Mouse (Mus musculus) urinary bladder, postnatal 4 days (tissue): ENCODE data around the gene Ces5a.
"Not testable (repeated sequence)": the region's sequence is repeated elsewhere in the genome, so short reads cannot be mapped to it uniquely, and the experiment has no call there.

Source experiments
- DNase-seq, 2 experiments: peaks; one replicate each; pipeline ENCODE4 v3.0.0; 2021 to 2022; ENCODE audit warnings: low spot score in 2 of 2

Gene Ces5a

DNA sequence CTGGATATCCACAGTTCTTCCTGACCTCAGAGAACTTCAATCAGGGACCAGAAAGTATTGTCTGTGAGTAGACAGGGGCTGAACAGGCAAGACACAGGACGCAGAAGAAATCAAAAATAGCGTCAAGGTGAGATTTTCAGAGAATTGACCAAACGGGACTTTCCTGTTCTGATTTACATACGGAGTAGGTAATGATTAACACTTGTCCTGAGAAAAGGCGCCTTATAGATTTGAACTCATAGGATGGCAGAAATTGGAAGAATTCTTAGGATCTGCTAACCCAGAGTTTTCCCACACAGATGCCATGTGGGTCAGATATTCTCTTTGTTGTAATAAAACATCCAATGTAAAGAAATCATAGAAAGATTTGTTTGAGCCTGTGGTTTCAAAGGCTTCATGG is at the start of gene Ces5a:
TSS of gene Ces5a (minus strand) at position 101 of the 400 bp plus-strand sequence.
- no peak for DNase-seq

DNA sequence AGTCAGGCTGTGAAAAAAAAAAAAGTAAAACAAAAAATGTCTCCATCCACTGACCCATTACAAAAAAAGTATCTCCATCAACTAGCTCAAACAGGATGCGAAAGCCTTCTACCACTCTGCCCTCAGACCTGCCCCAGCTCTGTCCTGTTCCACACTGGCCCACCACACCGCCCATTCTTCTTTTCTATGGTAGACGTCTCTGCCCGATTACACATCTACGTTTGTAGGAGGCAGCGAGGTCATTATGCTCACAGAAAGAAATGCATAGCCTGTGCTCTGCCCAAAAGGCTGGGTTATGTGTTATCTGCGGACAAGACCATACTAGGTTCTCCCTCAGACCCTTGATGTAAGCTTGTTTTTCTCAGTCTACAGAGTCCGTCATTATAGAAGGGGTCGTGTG is 37.2 kb upstream of the Ces5a start:
- peak in 1 of 2 experiments; percentile 42 for DNase-seq

DNA sequence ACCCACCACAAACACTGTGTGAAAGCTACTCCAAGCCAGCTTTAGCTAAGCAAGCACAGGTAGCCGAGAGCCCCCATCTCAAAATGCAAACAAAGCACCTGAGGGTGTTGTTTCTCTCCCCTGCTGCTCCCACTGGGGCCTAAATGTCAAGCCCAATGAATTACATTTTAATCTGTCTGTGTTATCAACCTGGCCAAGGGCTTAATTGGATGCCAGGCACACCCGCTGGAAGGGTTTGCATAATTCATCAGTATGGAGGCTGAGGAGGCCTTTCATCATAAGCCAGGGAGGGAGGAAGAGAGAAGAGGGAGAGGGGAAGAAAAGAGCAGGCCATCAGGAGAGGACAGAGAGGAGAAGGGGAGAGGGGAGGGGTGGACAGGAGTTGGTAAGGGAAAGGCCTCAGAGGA is 36.5 kb upstream of the Ces5a start:
- peak; percentile 14 to 41 for DNase-seq

DNA sequence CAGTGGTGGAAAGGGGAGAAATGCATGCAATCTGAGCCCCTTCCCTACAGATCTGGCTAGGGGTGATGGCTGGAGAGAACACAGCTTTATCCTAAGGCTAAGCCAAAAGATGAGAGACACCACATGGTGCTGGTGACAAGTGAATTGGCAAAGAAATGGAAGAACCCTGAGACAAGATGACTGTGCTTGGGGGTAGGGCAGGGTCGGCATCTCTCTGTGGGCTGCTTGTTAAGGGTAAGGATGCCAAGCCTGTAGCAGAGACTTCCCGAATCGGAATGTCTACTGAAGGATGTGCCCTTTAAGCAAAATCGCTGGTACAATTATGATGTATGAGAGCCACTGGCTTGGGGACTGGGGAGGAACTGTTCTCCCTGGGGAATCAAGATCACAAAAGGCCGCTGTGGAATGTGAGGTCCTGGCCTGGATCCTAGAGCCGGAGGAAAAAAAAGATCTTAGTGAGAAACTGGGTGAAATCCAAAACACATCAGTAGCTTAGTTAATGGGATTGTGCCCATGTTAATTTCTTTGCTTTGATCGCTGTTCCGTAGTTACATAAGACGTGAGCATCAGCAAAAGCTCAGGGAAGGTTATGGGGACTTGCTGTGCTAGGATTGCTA is 35.8 kb upstream of the Ces5a start:
- peak; percentile 19 to 50 for DNase-seq

DNA sequence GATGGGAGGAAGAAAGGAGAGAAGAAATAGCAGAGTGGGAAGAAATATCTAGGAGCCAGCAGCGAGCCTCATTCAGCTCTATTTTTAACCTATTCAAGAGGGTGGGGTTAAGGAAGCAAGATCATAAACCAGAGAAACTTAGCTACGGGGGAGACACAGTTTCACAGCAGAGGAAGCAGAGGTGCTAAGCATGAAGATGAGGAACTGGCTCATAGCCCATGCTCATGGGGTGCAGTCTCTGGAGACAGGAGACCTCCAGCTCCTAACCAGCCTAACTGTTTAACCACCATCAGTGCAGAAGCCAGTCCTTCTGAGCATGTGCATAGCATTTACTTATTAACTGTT is 34.5 kb upstream of the Ces5a start:
- DNase-seq = peak; percentile 11 to 20

DNA sequence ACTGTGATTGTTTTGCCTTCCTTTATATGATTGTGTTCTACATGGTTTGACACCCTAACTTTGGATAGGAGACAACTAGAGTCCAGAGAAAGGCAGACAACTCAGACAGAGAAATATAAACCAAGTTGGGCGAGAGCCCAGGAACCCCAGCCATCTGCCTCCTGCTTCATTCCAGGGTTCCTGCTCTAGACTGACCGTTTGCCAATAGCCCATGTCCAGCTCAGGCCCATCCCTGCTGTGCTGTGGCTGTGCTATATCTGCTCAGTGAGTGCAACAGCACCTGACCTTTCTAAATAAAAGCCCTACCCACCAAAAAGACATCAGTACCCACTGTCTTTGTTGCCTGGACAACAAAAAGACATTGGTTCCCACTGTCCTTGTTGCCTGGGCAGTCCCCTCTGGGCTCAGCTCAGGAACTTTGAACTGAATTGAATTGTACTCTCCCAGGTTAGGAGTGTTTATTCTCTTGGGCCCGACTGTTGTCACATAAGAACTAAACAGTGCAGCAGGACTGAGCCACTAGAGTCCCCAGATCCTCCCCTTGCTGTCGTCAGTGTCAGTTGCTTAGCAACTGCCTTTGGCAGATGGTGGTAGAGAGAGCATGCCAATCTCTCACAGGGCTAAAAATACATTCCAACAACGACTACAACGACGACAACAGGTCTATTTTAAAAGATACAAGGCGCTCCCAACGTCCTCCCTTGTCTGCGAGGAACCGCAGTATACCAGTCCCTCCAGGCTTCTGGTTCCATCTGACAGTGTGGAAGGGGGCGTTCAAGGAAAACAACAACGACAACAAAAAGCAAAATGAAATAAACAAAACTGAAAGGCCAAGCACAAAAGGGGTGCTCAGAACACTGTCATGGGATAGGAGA is 33.9 kb upstream of the Ces5a start:
- peak; percentile 17 to 44 for DNase-seq

DNA sequence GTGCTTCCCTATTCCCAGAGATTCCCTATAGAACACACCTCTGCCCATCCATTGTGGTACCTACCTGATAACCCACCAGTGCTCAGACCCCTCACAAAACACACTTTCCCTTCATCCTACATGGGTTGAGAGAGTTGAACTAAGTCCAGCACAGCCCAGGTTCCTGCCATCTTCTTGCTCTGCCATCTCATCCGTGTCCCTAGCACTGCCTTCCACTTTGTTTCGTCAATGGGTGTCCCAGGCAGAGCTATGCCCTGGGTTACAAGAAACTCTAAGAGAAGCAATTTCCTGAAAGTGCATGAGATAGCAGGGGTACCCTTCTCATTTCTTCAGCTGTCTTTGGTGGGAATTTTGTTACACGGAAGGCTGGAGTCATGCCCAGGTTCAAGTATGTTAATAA is 33.0 kb upstream of the Ces5a start:
- DNase-seq = peak; percentile 5 to 38

DNA sequence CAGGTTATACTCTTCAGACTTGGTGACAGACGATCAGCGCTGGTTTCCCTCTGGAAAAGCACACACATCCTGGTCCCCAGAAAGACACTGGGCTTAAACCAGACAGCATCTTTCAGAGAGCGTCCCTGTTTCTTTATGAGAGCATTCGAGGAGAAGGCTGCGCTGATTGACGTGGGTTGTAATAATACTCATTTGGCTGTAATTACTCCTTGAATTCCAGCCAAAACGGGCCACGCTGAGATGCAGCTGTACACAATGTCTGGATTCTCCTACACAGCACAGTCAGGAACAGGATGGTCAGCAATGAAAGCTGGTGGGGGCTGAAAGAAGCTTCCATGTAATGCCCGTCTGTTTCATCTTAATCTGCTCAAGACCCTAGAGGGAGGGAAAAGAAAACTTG is 31.5 kb upstream of the Ces5a start:
- peak in 1 of 2 experiments; percentile 39 for DNase-seq

DNA sequence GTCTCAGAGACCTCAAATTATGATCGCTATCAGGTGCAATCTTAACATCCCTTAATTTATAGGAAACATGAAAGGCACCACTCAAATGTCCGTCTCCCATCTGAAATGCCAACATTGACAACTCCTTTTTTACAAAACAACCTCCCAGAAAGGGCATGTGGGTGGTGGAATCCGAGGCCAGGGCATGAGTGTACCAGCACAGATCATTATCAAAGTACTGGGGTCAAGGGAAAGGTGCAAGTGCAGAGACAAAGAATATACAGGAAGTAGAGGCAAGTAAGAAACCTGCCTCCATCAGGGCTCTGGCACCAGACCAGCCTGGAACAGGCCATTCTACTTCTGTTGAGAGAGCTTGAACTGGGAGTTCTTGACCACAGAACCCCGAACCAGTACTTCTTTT is 29.0 kb upstream of the Ces5a start:
- peak; percentile 12 to 43 for DNase-seq

DNA sequence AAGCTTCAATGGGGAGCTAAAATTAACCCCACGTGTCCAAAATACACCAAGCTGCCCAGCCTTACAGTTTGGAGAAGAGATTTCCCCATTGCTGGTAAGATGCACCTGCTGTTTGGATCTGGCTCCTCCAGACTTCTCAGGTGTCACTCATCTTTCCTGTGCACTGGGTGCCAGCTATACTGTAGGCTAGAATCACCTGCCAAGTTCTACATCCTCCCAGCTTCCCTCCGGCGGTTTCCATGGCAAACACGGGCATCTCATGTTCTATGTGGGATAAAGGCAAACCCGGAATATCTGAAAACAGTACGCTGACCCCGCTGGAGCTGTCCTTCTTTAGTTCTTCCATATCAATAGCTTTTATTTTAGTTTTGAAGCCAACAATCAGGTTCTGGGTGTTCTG is 27.9 kb upstream of the Ces5a start:
- DNase-seq = peak in 1 of 2 experiments; percentile 51

DNA sequence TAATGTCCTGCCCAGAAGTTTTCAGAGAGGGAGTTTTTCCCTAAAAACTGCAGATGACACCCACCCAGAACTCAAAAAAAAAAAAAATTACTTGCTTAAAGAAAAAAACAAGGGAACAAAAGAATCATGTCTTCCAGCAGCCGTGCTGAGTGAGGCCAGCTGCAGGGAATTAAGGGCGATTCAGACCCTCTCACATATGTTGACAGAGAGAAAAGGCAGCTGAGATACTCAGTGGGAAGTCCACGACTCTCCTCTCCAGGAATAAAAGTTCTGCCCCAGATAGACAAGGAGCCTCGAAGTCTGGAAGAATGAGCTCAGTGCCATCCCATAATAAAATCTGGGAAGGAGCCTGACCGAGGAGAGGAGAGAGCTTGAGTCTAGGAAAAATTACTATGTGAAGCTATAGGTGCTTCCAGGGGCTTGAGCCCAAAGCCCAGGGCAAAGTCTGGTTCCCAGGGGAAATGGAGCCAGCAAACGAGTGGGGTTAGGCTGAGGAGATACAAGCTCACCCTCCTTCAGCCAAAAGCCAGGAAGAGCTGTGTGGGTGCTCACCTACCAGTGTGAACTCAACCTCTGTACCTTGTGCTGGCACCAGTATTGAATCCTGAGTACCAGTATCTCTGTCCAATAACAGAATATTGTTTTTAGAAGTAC is 27.1 kb upstream of the Ces5a start:
- peak; percentile 16 to 53 for DNase-seq

DNA sequence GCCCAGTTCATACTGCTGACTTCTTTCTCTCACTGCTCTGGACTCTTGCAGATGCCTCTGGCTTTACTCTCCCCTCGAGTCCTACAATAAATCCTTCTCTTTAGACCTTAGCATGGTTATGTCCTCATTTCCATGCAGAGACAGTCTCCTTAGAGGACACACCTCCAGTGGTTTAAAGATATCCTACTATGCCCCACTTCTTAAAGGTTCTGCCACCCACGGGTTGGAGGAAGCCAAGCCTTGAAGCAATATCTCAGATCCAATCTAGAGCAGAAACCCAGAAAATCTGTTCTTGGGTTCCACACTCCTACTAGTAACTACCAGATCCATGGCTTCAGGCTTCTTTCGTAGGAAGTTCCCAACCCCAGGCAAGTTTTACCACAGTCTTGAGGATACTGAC is 25.6 kb upstream of the Ces5a start:
- DNase-seq = peak in 1 of 2 experiments; percentile 28

DNA sequence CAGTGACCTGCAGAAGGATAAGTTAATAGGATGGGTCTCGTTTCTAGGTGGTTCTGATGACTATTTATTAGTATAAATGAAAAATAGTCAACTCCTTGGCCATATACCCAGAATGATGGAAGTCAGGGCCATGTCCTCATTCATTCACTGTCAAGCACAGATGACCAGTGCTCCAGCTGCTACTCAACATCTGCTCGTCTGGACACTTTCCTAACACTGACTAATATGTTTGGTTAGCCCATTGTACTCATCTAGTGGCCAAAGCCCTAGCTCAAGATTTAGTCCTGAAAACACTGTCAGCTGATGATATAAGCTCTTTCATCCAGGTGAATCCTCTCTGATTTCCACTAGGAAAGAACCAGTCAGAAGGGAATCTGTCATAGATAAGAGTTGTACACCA is 24.1 kb upstream of the Ces5a start:
- peak in 1 of 2 experiments; percentile 14 for DNase-seq

DNA sequence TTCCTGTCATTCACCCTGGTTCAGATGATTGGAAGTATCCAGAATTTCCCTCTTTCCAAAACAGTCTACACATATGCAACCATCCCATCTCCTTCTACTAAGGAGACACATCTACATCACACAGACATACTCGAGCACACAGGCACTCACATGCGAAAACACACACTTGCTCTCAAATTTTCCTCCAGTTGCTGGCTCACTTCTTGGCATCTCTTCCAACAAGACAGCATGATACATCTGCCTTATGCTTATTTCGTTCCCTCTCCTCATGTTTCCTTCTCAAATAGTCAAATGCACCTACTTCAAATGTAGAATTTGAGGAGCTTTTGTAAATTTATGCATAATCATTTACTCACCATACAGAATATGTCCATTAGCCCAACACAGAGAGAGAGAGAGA is 33.0 kb downstream of the Ces5a start:
- no peak for DNase-seq

DNA sequence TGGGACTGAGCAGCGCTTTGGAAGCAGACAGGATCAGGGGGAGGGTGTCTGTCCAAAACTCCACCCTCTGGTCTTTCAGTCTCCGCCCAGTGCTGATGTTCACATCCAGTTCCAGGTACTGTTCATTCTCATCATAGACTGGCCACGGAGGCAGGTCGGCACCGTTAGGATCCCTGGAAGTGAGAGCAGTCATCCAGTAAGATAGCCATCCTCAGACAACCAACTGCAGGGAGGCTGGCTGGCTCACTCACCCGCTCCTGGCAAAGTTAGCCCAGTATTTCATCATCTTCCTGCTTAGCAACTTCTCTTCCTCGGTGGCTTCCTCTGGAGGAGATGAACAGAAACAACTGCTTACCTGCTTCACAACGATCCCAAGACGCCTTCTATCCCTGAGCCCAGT is 36.2 kb downstream of the Ces5a start:
- DNase-seq = no peak

DNA sequence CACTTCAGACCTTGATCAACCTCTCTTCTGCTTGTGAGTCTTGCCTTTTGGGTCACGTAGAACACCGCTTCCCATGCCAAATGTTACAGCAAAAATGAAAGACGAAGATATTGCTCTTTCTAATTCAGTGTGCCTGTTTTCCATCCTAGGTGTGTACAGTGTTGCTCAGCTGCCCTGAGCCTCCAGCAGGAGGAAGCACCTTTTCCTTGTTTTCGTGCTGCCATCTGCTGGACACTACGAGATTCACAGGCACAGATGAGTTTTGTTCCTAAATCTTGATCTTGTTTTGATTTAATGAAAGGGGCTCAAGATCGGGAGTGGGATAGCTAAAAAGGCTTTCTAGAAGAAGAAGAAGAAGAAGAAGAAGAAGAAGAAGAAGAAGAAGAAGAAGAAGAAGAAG is 40.3 kb downstream of the Ces5a start:
- DNase-seq = no peak

DNA sequence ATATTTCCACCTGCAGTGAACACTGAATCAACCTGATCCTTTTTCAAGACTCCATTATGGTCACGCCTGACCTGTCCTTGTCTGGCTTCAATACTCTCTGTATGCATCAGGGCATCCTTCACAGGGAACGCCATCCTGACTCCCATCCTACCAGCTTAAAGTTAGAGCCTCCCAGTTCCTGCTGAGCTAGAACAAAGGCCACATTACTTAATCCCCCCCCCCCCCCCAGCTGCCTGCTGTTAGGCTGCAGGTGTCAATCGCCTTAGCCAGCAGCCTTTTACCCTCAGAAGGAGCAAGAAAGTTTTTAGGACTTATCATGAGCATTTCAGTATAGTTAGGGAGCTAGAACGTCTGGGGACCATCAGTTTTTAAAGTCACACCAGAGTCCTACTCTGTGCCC is 46.9 kb downstream of the Ces5a start:
- DNase-seq = no peak

DNA sequence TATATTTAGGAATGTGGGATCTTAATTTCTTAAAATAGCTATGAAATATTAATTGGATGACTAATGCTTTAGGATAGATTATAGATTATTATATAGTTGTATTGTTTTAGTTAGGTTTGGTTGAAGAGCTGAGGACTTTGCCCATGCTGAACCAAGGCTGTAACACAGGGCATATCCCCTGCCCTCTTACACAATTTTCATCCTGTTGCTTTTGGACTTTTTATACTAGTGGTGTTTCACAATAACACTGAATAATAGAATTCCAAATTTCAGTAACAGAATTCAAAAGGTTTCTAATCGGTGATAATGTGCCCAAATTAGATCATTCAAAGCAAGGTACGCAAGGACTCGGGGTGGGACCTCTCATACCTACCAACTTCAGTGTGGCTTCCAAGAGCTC is 57.4 kb downstream of the Ces5a start:
- DNase-seq = no peak

DNA sequence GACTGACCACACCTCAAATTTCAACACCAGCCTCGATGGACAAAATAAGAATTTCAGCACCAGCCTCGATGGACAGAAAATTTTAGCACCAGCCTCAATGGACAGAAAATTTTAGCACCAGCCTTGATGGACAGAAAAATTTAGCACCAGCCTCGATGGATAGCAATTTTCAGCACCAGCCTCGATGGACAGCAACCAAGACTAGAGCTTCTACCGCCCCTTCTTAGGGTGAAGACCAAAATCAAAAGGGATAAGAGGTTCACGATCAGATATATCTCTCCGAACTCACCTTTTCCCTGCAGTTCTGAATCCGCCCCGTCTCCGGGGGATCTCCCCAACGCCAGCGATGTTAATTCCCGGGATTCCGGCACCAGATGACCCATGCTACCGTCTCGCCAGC is 65.9 kb downstream of the Ces5a start:
- DNase-seq = not testable (repeated sequence)

DNA sequence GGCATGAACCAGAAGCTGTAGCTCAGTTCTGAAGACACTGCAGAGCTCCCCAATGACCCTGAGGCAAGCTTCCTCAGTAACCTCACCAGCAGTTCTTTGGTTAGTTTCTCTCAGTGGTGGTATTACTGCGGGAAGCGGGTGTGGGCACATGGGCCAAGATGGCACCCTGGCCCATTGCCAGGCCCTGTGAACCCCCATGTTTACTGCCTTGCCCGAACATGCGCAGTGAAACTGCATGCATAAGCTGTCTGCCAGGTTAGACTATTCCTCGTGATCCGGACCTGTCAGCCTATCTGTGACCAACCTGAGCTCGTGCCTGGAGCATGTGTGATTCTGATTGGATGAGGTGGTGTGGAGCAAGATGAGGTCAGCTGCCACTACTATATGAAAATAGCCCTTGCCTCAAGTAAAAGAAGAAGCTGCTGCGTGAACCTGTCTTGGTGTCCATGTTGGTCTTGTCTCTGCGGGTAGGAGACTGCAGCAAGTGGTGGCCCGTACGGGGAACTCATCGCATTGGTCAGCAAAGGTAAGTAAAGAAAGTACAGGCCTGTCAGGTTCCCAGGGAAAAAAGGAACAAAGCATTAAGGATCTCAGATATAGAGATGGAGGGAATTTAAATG is 81.3 kb downstream of the Ces5a start:
- no peak for DNase-seq
